Mouse (Mus musculus) midbrain, embryonic 10.5 days (tissue): ENCODE results near the gene 4930415O20Rik. TPM values are rescaled to one million over a fixed set of nuclear protein-coding genes. Genes with fewer than 3 reads are reported as not detected.

ENCODE experiments used
- DNase-seq: peaks from one replicate; pipeline ENCODE4 v3.0.0-alpha.2; 2017; ENCODE audit warnings: low spot score
- H3K27ac ChIP-seq: fragments of 300-500 bp; sonication (generic); replicated peaks from 2 replicates; pipeline ENCODE4 v1.5.1; 2016; ENCODE audit warnings: mild to moderate bottlenecking
- H3K27me3 ChIP-seq: fragments of 300-500 bp; sonication (generic); 2 replicates; pipeline ENCODE4 v1.6.1; 2016; ENCODE audit warnings: low read depth, mild to moderate bottlenecking; ENCODE audit not compliant: poor library complexity, severe bottlenecking
- H3K36me3 ChIP-seq: fragments of 300-500 bp; sonication (generic); 2 replicates; pipeline ENCODE4 v1.6.1; 2016; ENCODE audit warnings: mild to moderate bottlenecking, moderate library complexity
- H3K4me1 ChIP-seq: fragments of 300-500 bp; sonication (generic); 2 replicates; pipeline ENCODE4 v1.6.1; 2016
- H3K4me3 ChIP-seq: fragments of 300-500 bp; sonication (generic); 2 replicates; pipeline ENCODE4 v1.5.1; 2016; ENCODE audit warnings: mild to moderate bottlenecking, moderate library complexity
- H3K9me3 ChIP-seq: fragments of 300-500 bp; sonication (generic); replicated peaks from 2 replicates; pipeline ENCODE4 v1.6.1; 2016; ENCODE audit warnings: mild to moderate bottlenecking
- WGBS: fragments of 180-500 bp; shearing (Covaris S2); methylation state at CpG from one replicate; pipeline ENCODE4 v1.1.7; 2016; 5-methylcytosine and 5-hydroxymethylcytosine counted together
- polyA plus RNA-seq: library from polyadenylated mRNA; unstranded; fragments of >200 nt; fragmentation: Nextera tagmentation; extraction: Ambion mirVana; gene quantifications from 2 replicates; pipeline ENCODE4 v1.2.1, GENCODE M21; 2016

4930415O20Rik gene
- polyA plus RNA-seq, 1 experiment from 2014 or later = not detected

DNA sequence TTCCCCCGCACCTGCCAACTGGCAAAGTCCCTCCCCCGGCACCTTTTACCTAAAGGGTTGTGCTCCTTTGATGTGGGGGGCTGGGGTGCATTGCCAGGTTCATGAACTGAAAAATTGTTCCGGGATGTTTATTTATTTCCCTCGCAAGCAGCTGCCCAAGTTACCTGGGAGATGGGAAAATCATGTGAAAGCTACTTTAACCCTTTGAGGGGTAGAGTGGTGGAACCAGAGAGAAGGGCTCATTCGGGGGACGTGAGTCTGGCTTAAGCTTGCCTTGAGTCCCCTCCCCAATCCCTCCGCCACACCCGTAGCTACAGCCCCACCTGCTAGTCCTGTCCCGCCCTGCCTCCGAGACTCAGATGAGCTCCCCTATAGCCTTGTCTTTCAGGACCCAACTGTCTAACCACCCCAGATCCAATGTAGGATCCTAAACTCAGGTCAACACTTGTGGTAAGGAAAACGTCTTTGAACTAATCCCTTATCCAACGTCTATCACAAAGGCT lies 39.4 kb downstream of the 4930415O20Rik start:
- H3K9me3 ChIP-seq = no peaks in the 10 kb centered on the region
- 3% methylated on average over 12 of the region's 12 CpGs for WGBS
- H3K27ac ChIP-seq = peak overlapping the region; percentile 97
- H3K4me1 ChIP-seq = peaks cover 45% of the 10 kb centered on the region
- H3K27me3 ChIP-seq = peaks cover 19% of the 10 kb centered on the region
- peak overlapping the region; percentile 87 for H3K4me3 ChIP-seq
- DNase-seq = no peak
- peaks cover 15% of the 10 kb centered on the region for H3K36me3 ChIP-seq

DNA sequence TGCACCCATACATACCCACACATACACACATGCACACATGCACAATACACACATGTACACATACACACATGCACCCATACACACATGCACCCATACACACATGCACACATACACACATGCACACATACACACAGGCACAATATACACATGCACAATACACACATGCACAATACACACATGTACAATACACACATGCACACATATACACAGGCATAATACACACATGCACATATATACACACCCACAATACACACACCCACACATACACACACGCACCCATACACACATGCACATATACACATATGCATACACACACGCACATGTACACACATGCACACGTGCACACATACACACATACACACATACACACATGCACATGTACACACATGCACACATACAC lies 41.4 kb downstream of the 4930415O20Rik start:
- H3K27me3 ChIP-seq = peaks cover 27% of the 10 kb centered on the region
- H3K4me1 ChIP-seq = peaks cover 49% of the 10 kb centered on the region
- H3K36me3 ChIP-seq = no peaks in the 10 kb centered on the region
- no peak overlapping the region for H3K4me3 ChIP-seq
- H3K9me3 ChIP-seq = no peaks in the 10 kb centered on the region
- DNase-seq = no peak
- H3K27ac ChIP-seq = no peak overlapping the region
- 94% methylated on average over 3 of the region's 3 CpGs for WGBS

DNA sequence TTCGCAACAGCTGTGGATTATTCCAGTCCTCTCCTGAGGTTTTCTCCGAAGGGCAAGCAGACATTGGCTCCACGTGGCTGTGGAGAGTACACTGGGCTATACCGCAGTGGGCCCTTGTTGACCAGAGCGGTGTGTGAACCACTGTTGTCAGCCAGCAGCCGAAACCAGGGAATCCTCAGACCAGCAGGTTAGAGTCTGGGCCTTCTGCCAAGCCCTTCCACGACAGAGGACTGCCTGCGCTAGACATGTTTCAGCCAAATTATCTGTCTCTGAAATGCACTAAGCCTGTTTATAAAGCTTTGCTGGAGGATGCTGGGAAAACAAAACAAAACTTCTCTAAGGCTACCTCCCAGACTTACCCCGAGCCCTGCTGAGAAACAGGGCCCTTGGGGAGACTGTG lies 43.7 kb downstream of the 4930415O20Rik start:
- H3K9me3 ChIP-seq = no peaks in the 10 kb centered on the region
- H3K27me3 ChIP-seq = peaks cover 38% of the 10 kb centered on the region
- H3K27ac ChIP-seq = no peak overlapping the region; the same call in 1 of the 2 replicates
- no peaks in the 10 kb centered on the region for H3K36me3 ChIP-seq
- DNase-seq = no peak
- peaks cover 33% of the 10 kb centered on the region for H3K4me1 ChIP-seq
- H3K4me3 ChIP-seq = no peak overlapping the region
- 74% methylated on average over 9 of the region's 9 CpGs for WGBS

DNA sequence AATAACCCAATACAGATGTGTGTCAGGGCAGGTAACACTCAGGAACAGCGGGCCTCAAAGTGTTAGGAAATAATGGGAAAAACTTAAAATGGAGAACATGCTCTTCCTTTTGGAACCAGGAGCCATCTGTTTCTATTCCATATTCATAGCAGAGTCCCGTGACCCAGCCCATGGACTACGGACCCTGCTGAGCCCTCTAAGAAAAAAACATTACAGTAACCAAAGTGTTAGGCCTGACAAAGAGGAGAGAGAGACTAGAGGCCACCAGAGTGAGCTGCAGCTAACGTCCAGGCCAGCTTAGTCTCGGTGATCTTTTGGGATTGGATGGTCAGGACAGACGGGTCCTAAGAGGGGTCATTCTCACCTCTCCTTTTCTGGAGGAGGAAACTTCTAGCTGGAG lies 44.2 kb downstream of the 4930415O20Rik start:
- H3K4me1 ChIP-seq = peaks cover 29% of the 10 kb centered on the region
- H3K9me3 ChIP-seq = no peaks in the 10 kb centered on the region
- no peak for DNase-seq
- H3K27me3 ChIP-seq = peaks cover 37% of the 10 kb centered on the region
- H3K36me3 ChIP-seq = no peaks in the 10 kb centered on the region
- H3K27ac ChIP-seq = no peak overlapping the region
- 58% methylated on average over 6 of the region's 6 CpGs for WGBS
- no peak overlapping the region for H3K4me3 ChIP-seq

DNA sequence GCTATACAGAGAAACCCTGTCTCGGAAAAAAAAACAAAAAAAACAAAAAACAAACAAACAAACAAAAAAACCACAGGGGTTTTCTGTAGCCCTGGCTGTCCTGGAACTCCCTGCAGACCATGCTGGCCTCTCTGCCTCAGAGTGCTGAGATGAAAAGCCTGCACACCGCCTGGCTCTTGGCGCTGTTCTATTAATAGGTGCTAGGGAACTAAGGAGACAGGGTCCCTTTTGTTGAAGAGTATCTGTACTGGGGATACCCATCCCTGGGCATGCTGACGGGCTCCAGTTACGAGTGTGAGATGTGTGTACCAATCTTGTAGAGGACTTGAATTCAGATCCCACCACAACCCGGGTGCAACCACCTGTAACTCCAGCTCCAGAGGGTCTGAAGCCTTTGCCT lies 44.9 kb downstream of the 4930415O20Rik start:
- WGBS = 69% methylated on average over 6 of the region's 6 CpGs

DNA sequence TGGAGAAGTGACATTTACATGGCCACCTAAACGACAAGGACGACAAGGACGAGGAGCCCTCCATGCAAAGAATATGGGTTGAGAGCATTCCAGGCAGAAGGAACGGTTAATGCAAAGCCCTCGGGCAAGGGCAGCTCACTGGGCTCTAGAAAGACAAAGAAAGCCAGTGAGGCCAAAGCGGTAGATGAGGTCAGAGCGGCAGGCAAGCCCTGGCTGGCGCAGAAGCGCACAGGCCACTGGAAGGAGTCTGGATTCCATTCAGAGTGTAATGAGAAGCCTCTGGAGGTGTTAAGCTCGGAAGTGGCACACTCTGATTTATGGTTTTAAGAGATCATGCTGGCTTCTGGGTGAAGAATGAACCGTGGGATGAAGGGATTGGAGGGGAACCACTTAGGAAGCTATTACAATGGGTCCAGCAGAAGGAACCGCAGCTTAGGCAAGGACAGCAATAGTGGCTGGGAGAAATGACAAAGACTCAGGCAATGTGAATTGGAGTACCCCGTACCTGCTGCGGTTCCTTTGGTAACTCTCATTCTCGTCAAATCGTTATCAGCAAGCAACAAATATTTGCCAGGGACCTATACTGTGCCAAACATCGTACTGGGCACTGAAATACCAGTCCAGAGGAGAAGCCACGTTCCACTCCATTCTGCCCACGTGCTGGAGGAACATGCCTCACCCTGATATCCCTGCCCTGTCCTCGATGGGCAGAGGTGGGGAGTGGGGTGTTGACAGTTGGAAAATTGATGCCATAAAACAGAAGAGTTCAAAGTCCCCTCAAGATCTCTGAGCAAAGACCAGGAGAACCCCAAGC lies 45.8 kb downstream of the 4930415O20Rik start:
- H3K4me3 ChIP-seq = peak overlapping the region; percentile 24; the same call in 1 of the 2 replicates
- WGBS = 51% methylated on average over 20 of the region's 20 CpGs
- peaks cover 31% of the 10 kb centered on the region for H3K27me3 ChIP-seq
- H3K27ac ChIP-seq = 0 out of 2 replicates have a peak overlapping the region, but pooled peaks have one; percentile 39
- H3K36me3 ChIP-seq = no peaks in the 10 kb centered on the region
- DNase-seq = no peak
- no peaks in the 10 kb centered on the region for H3K9me3 ChIP-seq
- H3K4me1 ChIP-seq = peaks cover 25% of the 10 kb centered on the region

More for the DNA sequence above, 44.9 kb downstream of the 4930415O20Rik start:
- peaks cover 25% of the 10 kb centered on the region for H3K4me1 ChIP-seq
- DNase-seq = no peak
- no peak overlapping the region for H3K27ac ChIP-seq
- no peaks in the 10 kb centered on the region for H3K9me3 ChIP-seq
- H3K36me3 ChIP-seq = no peaks in the 10 kb centered on the region
- peaks cover 36% of the 10 kb centered on the region for H3K27me3 ChIP-seq
- no peak overlapping the region for H3K4me3 ChIP-seq

DNA sequence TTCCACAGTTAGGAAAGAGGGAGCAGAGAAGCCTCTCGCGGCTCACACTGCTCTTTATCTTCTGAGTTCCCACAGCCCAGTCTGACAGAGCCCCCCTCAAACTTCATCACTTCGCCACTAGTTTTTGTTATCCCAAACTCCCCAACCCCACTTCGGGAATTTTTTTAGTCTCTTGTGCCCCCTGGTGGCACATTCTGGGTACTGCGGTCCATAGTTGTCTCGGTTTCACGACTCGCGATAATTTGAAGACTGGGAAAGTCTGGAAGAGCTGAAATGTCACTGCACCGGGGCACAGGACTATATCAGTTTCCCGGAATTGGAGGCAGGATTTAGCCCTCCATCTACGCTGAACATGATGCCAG lies 46.4 kb downstream of the 4930415O20Rik start:
- Histone ChIP-seq H3K27ac (no peak overlapping the region), H3K4me1 (peaks cover 26% of the 10 kb centered on the region), H3K4me3 (peak overlapping the region; percentile 24; the same call in 1 of the 2 replicates), H3K27me3 (peaks cover 32% of the 10 kb centered on the region), H3K9me3 (no peaks in the 10 kb centered on the region), H3K36me3 (no peaks in the 10 kb centered on the region)
- peak; percentile 87 for DNase-seq
- WGBS = 2% methylated on average over 12 of the region's 12 CpGs

DNA sequence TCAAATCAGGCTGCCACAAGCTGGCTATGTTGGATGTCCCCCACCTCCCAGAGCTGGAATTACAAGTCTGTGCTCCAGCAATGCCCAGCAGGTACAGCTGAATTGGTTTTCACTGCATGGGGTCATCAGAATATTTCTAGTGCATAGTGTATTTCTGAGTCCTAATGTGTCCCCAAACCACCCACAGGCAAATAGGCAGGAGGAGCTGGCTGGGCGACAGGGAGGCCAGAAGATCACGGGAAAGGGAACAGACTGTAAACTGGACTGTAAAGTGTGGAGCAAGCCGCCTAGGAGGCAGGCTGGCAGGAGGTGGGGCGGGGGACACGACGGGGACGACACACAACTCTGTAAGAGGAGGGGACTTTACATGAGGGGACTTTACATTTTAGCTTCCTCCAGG lies 51.4 kb downstream of the 4930415O20Rik start:
- WGBS = 8% methylated on average over 7 of the region's 7 CpGs
- Histone ChIP-seq H3K27ac (no peak overlapping the region), H3K4me1 (peaks cover 27% of the 10 kb centered on the region)

DNA sequence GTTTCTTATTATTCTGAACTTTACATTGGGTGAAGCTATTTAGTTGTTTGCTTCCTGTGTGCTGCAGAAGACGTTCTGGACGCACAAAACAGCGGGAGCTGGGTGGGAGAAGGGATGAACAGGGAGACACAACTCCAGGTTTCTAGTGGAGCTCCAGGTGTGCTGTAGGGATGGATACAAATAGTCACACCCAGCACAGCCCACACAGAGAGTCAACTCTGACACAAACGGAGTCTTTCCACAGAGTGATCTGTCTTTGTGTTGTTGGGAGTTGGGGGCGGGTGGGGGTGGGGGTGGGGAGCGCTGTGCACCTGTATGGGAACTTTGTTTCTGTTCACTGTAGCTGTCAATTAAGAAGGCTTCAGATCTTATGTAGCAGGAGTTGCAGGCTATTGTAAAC lies 51.9 kb downstream of the 4930415O20Rik start:
- Histone ChIP-seq H3K36me3 (no peaks in the 10 kb centered on the region), H3K9me3 (no peaks in the 10 kb centered on the region), H3K27me3 (peaks cover 46% of the 10 kb centered on the region), H3K4me1 (peaks cover 24% of the 10 kb centered on the region), H3K27ac (no peak overlapping the region), H3K4me3 (no peak overlapping the region)
- no peak for DNase-seq
- 18% methylated on average over 6 of the region's 6 CpGs for WGBS

More for the DNA sequence above, 51.4 kb downstream of the 4930415O20Rik start:
- Histone ChIP-seq H3K4me3 (no peak overlapping the region), H3K9me3 (no peaks in the 10 kb centered on the region), H3K36me3 (no peaks in the 10 kb centered on the region), H3K27me3 (peaks cover 45% of the 10 kb centered on the region)
- no peak for DNase-seq

DNA sequence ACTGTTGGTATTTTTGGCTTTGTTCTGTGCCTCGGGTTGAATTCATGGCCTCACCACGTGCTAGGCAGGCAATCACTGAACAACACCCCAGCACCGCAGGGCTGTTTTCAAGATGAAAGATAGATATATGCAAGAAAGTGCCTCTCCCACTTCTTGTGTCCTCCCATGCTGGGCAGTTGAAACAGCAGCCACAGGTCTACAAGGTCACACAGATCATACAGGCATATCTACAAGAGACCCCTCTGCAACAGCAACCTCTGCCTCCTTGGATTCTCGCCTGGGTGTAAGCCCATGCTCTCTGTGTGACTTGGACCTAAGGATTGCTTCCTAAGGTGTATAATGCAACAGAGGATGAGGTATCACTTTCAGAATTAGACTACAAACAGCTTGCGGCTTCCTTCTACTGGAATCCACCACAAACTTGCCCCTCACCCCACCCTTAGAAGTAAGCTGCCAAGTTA lies 52.6 kb downstream of the 4930415O20Rik start:
- Histone ChIP-seq H3K9me3 (no peaks in the 10 kb centered on the region), H3K4me1 (peaks cover 28% of the 10 kb centered on the region), H3K27ac (no peak overlapping the region), H3K27me3 (peaks cover 48% of the 10 kb centered on the region), H3K4me3 (no peak overlapping the region), H3K36me3 (no peaks in the 10 kb centered on the region)
- WGBS = 61% methylated on average over 5 of the region's 5 CpGs
- DNase-seq = no peak

DNA sequence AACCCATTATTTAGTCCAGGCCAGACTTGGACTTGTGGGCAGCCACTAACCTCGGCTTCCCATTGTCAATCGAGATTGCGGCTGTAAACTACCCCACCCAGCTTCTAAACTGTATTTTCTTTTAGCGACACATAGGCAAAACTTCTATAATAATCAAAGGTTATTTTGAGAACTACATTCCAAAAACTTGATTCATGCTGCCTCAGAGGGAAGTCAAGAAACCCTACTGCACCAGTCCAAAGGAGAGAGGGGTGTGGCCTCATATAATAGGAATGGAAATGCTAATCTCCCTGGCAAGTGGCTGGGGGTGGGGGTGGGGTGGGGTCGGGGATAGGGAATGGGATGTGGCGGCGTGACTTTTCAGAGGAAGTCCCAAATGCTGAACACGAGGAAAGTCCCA lies 55.3 kb downstream of the 4930415O20Rik start:
- no peak overlapping the region for H3K27ac ChIP-seq
- H3K4me3 ChIP-seq = 0 out of 2 replicates have a peak overlapping the region, but pooled peaks have one; percentile 0
- 40% methylated on average over 8 of the region's 8 CpGs for WGBS
- peaks cover 68% of the 10 kb centered on the region for H3K27me3 ChIP-seq
- DNase-seq = no peak
- H3K9me3 ChIP-seq = no peaks in the 10 kb centered on the region
- no peaks in the 10 kb centered on the region for H3K36me3 ChIP-seq
- peaks cover 54% of the 10 kb centered on the region for H3K4me1 ChIP-seq

DNA sequence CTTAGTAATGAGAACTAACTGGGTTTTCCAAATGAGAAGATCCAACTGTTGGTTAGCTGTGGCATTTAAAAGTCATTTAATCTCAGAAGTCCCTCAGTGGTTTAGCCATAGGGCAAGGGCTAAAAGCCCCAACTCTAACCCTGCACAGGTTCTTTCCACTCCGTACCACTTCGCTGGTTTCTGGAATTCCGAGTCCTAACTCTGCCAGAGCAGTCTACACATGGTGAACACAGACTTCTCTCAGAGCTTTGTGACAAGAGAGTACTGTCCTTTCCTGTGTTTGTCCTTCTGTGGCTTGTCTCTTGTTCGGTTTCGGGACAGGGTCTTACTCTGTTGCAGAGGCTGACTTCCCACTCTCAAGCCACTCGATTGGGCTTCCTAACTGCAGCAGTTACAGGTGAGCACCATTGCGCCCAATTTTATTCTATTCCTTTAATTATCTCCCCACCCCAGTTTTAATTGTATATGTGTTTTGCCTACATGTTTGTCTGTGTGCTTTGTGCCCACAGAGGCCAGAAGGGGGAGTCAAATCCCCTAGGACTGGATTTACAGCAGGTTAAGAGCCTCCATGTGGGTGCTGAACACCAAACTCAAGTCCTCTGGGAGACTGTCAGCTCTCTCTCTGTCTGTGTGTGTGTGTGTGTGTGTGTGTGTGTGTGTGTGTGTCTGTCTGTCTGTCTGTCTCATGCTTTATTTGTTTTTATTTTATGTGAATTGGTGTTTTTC lies 55.8 kb downstream of the 4930415O20Rik start:
- Histone ChIP-seq H3K9me3 (no peaks in the 10 kb centered on the region), H3K27me3 (peaks cover 74% of the 10 kb centered on the region), H3K36me3 (no peaks in the 10 kb centered on the region), H3K4me1 (peaks cover 60% of the 10 kb centered on the region), H3K27ac (no peak overlapping the region), H3K4me3 (0 out of 2 replicates have a peak overlapping the region, but pooled peaks have one; percentile 0)
- WGBS = 75% methylated on average over 7 of the region's 7 CpGs
- no peak for DNase-seq
